Mouse (Mus musculus) stomach, postnatal 0 days (tissue): ENCODE results near the gene Mical3.

ENCODE experiments used
- CTCF ChIP-seq: IDR thresholded peaks from 2 replicates; pipeline ENCODE4 v1.5.1; 2016; ENCODE audit warnings: antibody characterized with exemption, low read depth, mild to moderate bottlenecking, moderate library complexity
- EP300 ChIP-seq: optimal IDR thresholded peaks from 2 replicates; pipeline ENCODE3; 2016; ENCODE audit warnings: antibody characterized with exemption

DNA sequence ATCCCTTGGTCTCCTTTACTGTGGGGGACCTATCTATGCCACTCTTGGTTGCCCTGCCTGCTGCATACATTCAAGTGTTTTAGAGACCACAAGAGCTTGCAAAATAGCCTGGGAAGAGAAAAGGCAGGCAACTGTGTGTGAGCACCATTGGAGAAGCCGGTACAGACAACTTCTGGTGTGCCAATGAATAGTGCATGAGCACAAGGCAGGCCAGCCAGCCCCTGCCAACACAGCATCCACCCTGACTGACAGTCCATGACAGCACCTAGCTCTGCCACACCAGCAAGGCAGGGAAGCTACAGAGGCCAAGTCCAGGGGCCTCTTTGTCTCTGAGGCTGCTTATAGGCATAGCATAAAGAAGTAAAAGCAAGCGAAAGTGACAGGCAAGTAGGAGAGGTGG, 28.7 kb downstream of the Mical3 start:
- TF ChIP-seq CTCF (no peak), EP300 (no peak)
